Mouse (Mus musculus): Measurements from ENCODE around the gene Amt. TPM values are rescaled to one million over a fixed set of nuclear protein-coding genes. Genes with fewer than 3 reads are reported as not detected.

The Amt gene
- 14.0 and 14.1 TPM in 2 replicates for polyA plus RNA-seq (2015; fragmentation: Nextera tagmentation; extraction: Ambion mirVana)

GRCm38 (mm10) chr9:108296453-108297355, at the start of gene Amt:
TSS of gene Amt (plus strand) at chr9:108296853.
- H3K4me2 ChIP-seq: peak within 1 kb of the TSS; percentile 39
- H3K4me1 ChIP-seq (replicated peaks): peaks cover 16% of the 10 kb centered on the region
- DNase-seq (no peak), ATAC-seq (ENCODE audit: low read depth) (peak; percentile 78)
- H3K36me3 ChIP-seq: no peaks in the 10 kb centered on the region
- peak within 1 kb of the TSS; percentile 79 for H3K27ac ChIP-seq
- 56% methylated on average over 18 of the region's 18 CpGs for WGBS (ENCODE audit: insufficient replicate concordance)
- H3K4me3 ChIP-seq (replicated peaks): peak within 1 kb of the TSS; percentile 38
- no peaks in the 10 kb centered on the region for H3K27me3 ChIP-seq
- H3K9me3 ChIP-seq (replicated peaks): no peaks in the 10 kb centered on the region
- H3K9ac ChIP-seq: peak within 1 kb of the TSS; percentile 4; the same call in 1 of the 2 replicates

GRCm38 (mm10) chr9:108248957-108249356, 47.7 kb upstream of the Amt start:
- no peak overlapping the region for H3K4me3 ChIP-seq (replicated peaks)
- WGBS (ENCODE audit: insufficient replicate concordance): 69% methylated on average over 5 of the region's 5 CpGs

DNA sequence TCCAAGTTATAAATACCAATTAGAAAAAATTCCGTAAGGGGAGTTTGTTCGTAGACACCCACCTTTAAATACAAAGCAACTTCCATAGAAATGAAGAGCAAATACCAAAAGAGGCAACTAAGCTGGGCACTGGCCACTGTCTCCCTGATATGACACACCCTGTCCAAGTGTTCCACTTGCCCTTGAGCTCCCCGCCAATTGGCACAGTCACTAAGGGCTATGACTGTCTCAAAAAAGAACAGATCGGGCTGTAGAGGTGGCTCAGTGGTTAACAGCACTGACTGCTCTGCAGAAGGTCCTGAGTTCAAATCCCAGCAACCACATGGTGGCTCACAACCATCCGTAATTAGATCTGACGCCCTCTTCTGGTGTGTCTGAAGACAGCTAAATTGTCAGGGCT, 44.8 kb upstream of the Amt start:
- Histone ChIP-seq H3K9me3 (replicated peaks) (no peaks in the 10 kb centered on the region), H3K4me2 (no peak overlapping the region), H3K27ac (no peak overlapping the region), H3K4me3 (replicated peaks) (no peak overlapping the region), H3K27me3 (no peaks in the 10 kb centered on the region), H3K4me1 (replicated peaks) (no peaks in the 10 kb centered on the region; the same call in 1 of the 2 replicates), H3K9ac (no peak overlapping the region), H3K36me3 (peaks cover 12% of the 10 kb centered on the region)
- 84% methylated on average over 6 of the region's 6 CpGs for WGBS (ENCODE audit: insufficient replicate concordance)
- ATAC-seq (ENCODE audit: low read depth) (no peak), DNase-seq (no peak)

More at GRCm38 (mm10) chr9:108248957-108249356, 47.7 kb upstream of the Amt start:
- H3K9ac ChIP-seq: no peak overlapping the region
- H3K4me1 ChIP-seq (replicated peaks): no peaks in the 10 kb centered on the region
- ATAC-seq (ENCODE audit: low read depth): no peak
- H3K9me3 ChIP-seq (replicated peaks): no peaks in the 10 kb centered on the region
- DNase-seq: no peak
- no peaks in the 10 kb centered on the region for H3K27me3 ChIP-seq
- peaks cover 12% of the 10 kb centered on the region for H3K36me3 ChIP-seq
- H3K4me2 ChIP-seq: no peak overlapping the region
- no peak overlapping the region for H3K27ac ChIP-seq

- Histone ChIP-seq H3K4me1 (replicated peaks) (no peaks in the 10 kb centered on the region; the same call in 1 of the 2 replicates), H3K4me3 (replicated peaks) (no peak overlapping the region), H3K9me3 (replicated peaks) (no peaks in the 10 kb centered on the region), H3K36me3 (peaks cover 12% of the 10 kb centered on the region), H3K9ac (no peak overlapping the region), H3K4me2 (no peak overlapping the region), H3K27ac (no peak overlapping the region), H3K27me3 (no peaks in the 10 kb centered on the region)
- DNase-seq: no peak
- WGBS (ENCODE audit: insufficient replicate concordance): 65% methylated on average over 7 of the region's 7 CpGs
- ATAC-seq (ENCODE audit: low read depth): no peak
Measured at GRCm38 (mm10) chr9:108252766-108253165, 43.9 kb upstream of the Amt start.

DNA sequence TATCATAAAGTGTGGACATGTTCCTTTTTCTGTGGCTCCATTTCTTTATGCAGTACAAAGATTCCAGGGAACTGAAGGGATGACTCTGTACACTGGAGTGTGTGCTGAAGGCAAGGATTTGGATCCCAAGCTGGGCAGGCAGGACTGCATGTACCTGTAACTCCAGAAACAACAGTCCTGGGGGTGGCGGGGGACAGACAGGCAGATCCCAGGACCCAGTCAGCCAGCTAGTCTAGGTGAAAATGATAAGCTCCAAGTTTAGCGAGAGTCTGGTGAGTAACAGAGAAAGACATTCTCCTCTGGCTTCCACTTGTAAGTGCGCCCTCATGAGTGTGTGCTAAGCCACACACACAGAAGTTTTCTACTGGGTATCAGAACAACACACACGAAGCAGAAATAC, 36.1 kb upstream of the Amt start:
- 53% methylated on average over 4 of the region's 4 CpGs for WGBS (ENCODE audit: insufficient replicate concordance)

GRCm38 (mm10) chr9:108261865-108262264, 34.8 kb upstream of the Amt start:
- H3K4me2 ChIP-seq: peak overlapping the region; percentile 100
- no peak for ATAC-seq (ENCODE audit: low read depth)
- H3K9me3 ChIP-seq (replicated peaks): no peaks in the 10 kb centered on the region
- H3K4me1 ChIP-seq (replicated peaks): peaks cover 36% of the 10 kb centered on the region
- H3K4me3 ChIP-seq (replicated peaks): peak overlapping the region; percentile 88
- no peak for DNase-seq
- no peaks in the 10 kb centered on the region for H3K27me3 ChIP-seq
- no peaks in the 10 kb centered on the region for H3K36me3 ChIP-seq
- WGBS (ENCODE audit: insufficient replicate concordance): 67% methylated on average over 7 of the region's 7 CpGs
- peak overlapping the region; percentile 92; the same call in 1 of the 2 replicates for H3K9ac ChIP-seq
- no peak overlapping the region for H3K27ac ChIP-seq

More for the DNA sequence above, 36.1 kb upstream of the Amt start:
- Histone ChIP-seq H3K4me2 (no peak overlapping the region), H3K27ac (no peak overlapping the region), H3K36me3 (no peaks in the 10 kb centered on the region), H3K9ac (no peak overlapping the region), H3K4me3 (replicated peaks) (no peak overlapping the region), H3K4me1 (replicated peaks) (peaks cover 36% of the 10 kb centered on the region), H3K9me3 (replicated peaks) (no peaks in the 10 kb centered on the region), H3K27me3 (no peaks in the 10 kb centered on the region)
- DNase-seq (no peak), ATAC-seq (ENCODE audit: low read depth) (no peak)

DNA sequence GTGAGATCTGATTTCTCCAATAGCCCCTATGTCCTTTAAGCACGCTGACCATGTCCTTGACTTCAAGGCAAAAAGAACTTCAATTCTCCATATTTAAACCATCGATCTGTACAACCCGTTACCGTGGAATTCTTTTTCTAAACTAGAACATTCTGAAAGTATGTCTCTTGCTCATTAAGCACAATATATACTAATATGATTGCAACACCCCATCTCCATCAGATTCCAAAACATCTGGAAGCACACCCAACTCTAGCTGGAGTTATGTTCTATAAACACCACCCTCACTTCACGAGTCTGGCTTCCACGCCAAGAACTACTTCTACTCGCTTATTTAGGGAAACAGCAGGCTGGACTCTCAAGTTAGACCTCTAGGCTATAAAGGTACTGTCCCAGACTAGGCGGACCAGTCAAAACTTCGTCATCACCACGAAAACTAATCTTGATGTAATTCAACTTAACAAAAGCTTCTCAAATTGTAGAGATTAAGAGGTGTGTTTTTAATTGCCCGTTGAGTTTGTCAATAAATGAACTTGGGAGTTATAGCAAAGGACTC, 34.1 kb upstream of the Amt start:
- peak overlapping the region; percentile 91; the same call in 1 of the 2 replicates for H3K27ac ChIP-seq
- H3K4me2 ChIP-seq: peak overlapping the region; percentile 100
- 58% methylated on average over 11 of the region's 11 CpGs for WGBS (ENCODE audit: insufficient replicate concordance)
- no peaks in the 10 kb centered on the region for H3K27me3 ChIP-seq
- H3K4me1 ChIP-seq (replicated peaks): peaks cover 36% of the 10 kb centered on the region
- peak overlapping the region; percentile 88 for H3K4me3 ChIP-seq (replicated peaks)
- DNase-seq (no peak), ATAC-seq (ENCODE audit: low read depth) (no peak)
- no peaks in the 10 kb centered on the region for H3K36me3 ChIP-seq
- no peaks in the 10 kb centered on the region for H3K9me3 ChIP-seq (replicated peaks)
- H3K9ac ChIP-seq: peak overlapping the region; percentile 92

GRCm38 (mm10) chr9:108263131-108263681, 33.4 kb upstream of the Amt start:
- no peaks in the 10 kb centered on the region for H3K9me3 ChIP-seq (replicated peaks)
- peak overlapping the region; percentile 92 for H3K9ac ChIP-seq
- no peaks in the 10 kb centered on the region for H3K27me3 ChIP-seq
- under 1% methylated on average over 61 of the region's 62 CpGs for WGBS (ENCODE audit: insufficient replicate concordance)
- H3K27ac ChIP-seq: peak overlapping the region; percentile 91
- ATAC-seq (ENCODE audit: low read depth): peak; percentile 66
- peak overlapping the region; percentile 88 for H3K4me3 ChIP-seq (replicated peaks)
- peak overlapping the region; percentile 100 for H3K4me2 ChIP-seq
- no peaks in the 10 kb centered on the region for H3K36me3 ChIP-seq
- DNase-seq: no peak
- peaks cover 36% of the 10 kb centered on the region for H3K4me1 ChIP-seq (replicated peaks)

GRCm38 (mm10) chr9:108263690-108264190, 32.9 kb upstream of the Amt start, which contains the start of gene Dag1:
TSS of gene Dag1 (minus strand) at chr9:108263958.
- peaks cover 36% of the 10 kb centered on the region for H3K4me1 ChIP-seq (replicated peaks)
- peak within 1 kb of the TSS; percentile 100 for H3K4me2 ChIP-seq
- H3K27ac ChIP-seq: peak within 1 kb of the TSS; percentile 91
- peak within 1 kb of the TSS; percentile 92 for H3K9ac ChIP-seq
- ATAC-seq (ENCODE audit: low read depth) (peak; percentile 96), DNase-seq (peak; percentile 97)
- no peaks in the 10 kb centered on the region for H3K36me3 ChIP-seq
- no peaks in the 10 kb centered on the region for H3K9me3 ChIP-seq (replicated peaks)
- WGBS (ENCODE audit: insufficient replicate concordance): under 1% methylated on average over 66 of the region's 71 CpGs
- H3K4me3 ChIP-seq (replicated peaks): peak within 1 kb of the TSS; percentile 88
- no peaks in the 10 kb centered on the region for H3K27me3 ChIP-seq

GRCm38 (mm10) chr9:108264191-108264921, 32.3 kb upstream of the Amt start:
- ATAC-seq (ENCODE audit: low read depth): no peak; the same call in 1 of the 2 replicates
- DNase-seq: no peak
- Histone ChIP-seq H3K4me1 (replicated peaks) (peaks cover 36% of the 10 kb centered on the region), H3K27ac (peak overlapping the region; percentile 91), H3K27me3 (no peaks in the 10 kb centered on the region), H3K9ac (peak overlapping the region; percentile 51), H3K36me3 (no peaks in the 10 kb centered on the region), H3K9me3 (replicated peaks) (no peaks in the 10 kb centered on the region), H3K4me3 (replicated peaks) (peak overlapping the region; percentile 88), H3K4me2 (peak overlapping the region; percentile 100)
- WGBS (ENCODE audit: insufficient replicate concordance): 13% methylated on average over 10 of the region's 10 CpGs
